Mouse (Mus musculus) thymus, adult 2 months (tissue): Measurements from ENCODE around the gene Rhod. TPM values are rescaled to one million over a fixed set of nuclear protein-coding genes. Genes with fewer than 3 reads are reported as not detected.

ENCODE experiments used
- DNase-seq: peaks from one replicate; pipeline ENCODE4 v3.0.0; 2021
- H3K27ac ChIP-seq: fragments of 200-500 bp; 2 replicates; pipeline ENCODE4 v1.5.1; 2012; ENCODE audit warnings: low read length, control low read depth; ENCODE audit not compliant: control insufficient read depth, insufficient read depth
- H3K27me3 ChIP-seq: fragments of 200-500 bp; 2 replicates; pipeline ENCODE4 v1.6.1; 2012; ENCODE audit warnings: mild to moderate bottlenecking, low read length, moderate library complexity, mixed read lengths; ENCODE audit not compliant: control insufficient read depth, insufficient read depth
- H3K36me3 ChIP-seq: fragments of 200-500 bp; 2 replicates; pipeline ENCODE4 v1.6.1; 2012; ENCODE audit warnings: mild to moderate bottlenecking, low read length, moderate library complexity; ENCODE audit not compliant: control insufficient read depth, insufficient read depth
- H3K4me1 ChIP-seq: fragments of 200-500 bp; replicated peaks from 2 replicates; pipeline ENCODE4 v1.6.1; 2012; ENCODE audit warnings: low read length; ENCODE audit not compliant: control insufficient read depth, insufficient read depth
- H3K4me3 ChIP-seq: fragments of 200-500 bp; 2 replicates; pipeline ENCODE4 v1.5.1; 2012; ENCODE audit warnings: mild to moderate bottlenecking, low read length, control low read depth, moderate library complexity; ENCODE audit not compliant: control insufficient read depth, insufficient read depth
- CTCF ChIP-seq: fragments of 200-500 bp; IDR thresholded peaks from 2 replicates; pipeline ENCODE4 v1.5.1; 2012; ENCODE audit warnings: mild to moderate bottlenecking, control low read depth, low read length, moderate library complexity, borderline replicate concordance; ENCODE audit not compliant: control insufficient read depth, poor library complexity, insufficient read depth; ENCODE audit errors: extremely low read depth
- POLR2A ChIP-seq: fragments of 200-500 bp; IDR thresholded peaks from 2 replicates; pipeline ENCODE4 v1.6.1; 2012; ENCODE audit warnings: mild to moderate bottlenecking, low read length, control low read depth, moderate library complexity; ENCODE audit not compliant: control insufficient read depth, poor library complexity, insufficient read depth; ENCODE audit errors: extremely low read depth
- WGBS: fragments of 180-500 bp; shearing (Covaris S2); methylation state at CpG from one replicate; pipeline ENCODE4 v1.1.7; 2018; 5-methylcytosine and 5-hydroxymethylcytosine counted together
- polyA plus RNA-seq: library from polyadenylated mRNA; depleted of rRNA; stranded (reverse); fragments of >200 nt; gene quantifications from 2 replicates; pipeline ENCODE4 v1.2.3, GENCODE M21; 2012

Rhod gene
- polyA plus RNA-seq, 1 experiment, result 2.9 TPM

- Histone ChIP-seq H3K27ac (no peak overlapping the region), H3K27me3 (no peaks in the 10 kb centered on the region), H3K36me3 (no peaks in the 10 kb centered on the region), H3K4me1 (no peaks in the 10 kb centered on the region), H3K4me3 (no peak overlapping the region)
- no peak for DNase-seq
- WGBS, result 85% methylated on average over 8 of the region's 8 CpGs
- no peak for TF ChIP-seq POLR2A
- no peak for TF ChIP-seq CTCF
These were observed 11.9 kb upstream of the Rhod start for GRCm38 (mm10) chr19:4451098-4451497.

DNA sequence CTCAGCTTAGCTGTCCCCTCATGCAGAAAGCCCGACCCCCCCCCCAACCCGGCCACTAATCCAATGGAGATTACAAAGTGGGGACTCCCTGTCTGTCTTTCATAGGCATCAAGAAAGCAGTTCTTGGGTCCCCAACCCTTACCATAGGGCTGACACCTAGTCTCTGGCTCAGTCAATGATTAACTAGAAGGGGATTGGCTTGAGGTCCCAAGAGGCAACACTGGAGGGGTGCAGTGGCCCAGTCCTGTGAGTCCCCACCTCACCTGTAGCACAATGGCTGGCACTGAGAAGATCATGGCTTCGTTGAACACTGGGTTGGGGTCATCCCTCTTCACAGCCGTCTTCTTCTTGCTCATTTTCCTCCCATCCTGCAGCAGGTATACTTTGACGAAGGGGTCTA, 11.4 kb upstream of the Rhod start:
- H3K36me3 ChIP-seq, result no peaks in the 10 kb centered on the region
- no peak for TF ChIP-seq POLR2A
- TF ChIP-seq CTCF, result no peak
- no peak overlapping the region for H3K27ac ChIP-seq
- H3K4me3 ChIP-seq, result no peak overlapping the region
- H3K27me3 ChIP-seq, result no peaks in the 10 kb centered on the region
- no peak for DNase-seq
- H3K4me1 ChIP-seq, result no peaks in the 10 kb centered on the region
- WGBS, result 84% methylated on average over 5 of the region's 5 CpGs

GRCm38 (mm10) chr19:4449230-4449629, 10.0 kb upstream of the Rhod start:
- Histone ChIP-seq H3K36me3 (no peaks in the 10 kb centered on the region), H3K27ac (no peak overlapping the region), H3K4me3 (no peak overlapping the region), H3K4me1 (no peaks in the 10 kb centered on the region), H3K27me3 (no peaks in the 10 kb centered on the region)
- no peak for DNase-seq
- TF ChIP-seq CTCF, result no peak
- no peak for TF ChIP-seq POLR2A
- 94% methylated on average over 9 of the region's 9 CpGs for WGBS

GRCm38 (mm10) chr19:4447445-4447844, 8.2 kb upstream of the Rhod start:
- TF ChIP-seq POLR2A (no peak), CTCF (no peak)
- WGBS, result 95% methylated on average over 9 of the region's 9 CpGs
- no peaks in the 10 kb centered on the region for H3K27me3 ChIP-seq
- no peaks in the 10 kb centered on the region for H3K4me1 ChIP-seq
- no peaks in the 10 kb centered on the region for H3K36me3 ChIP-seq
- H3K27ac ChIP-seq, result no peak overlapping the region
- H3K4me3 ChIP-seq, result no peak overlapping the region
- no peak for DNase-seq

DNA sequence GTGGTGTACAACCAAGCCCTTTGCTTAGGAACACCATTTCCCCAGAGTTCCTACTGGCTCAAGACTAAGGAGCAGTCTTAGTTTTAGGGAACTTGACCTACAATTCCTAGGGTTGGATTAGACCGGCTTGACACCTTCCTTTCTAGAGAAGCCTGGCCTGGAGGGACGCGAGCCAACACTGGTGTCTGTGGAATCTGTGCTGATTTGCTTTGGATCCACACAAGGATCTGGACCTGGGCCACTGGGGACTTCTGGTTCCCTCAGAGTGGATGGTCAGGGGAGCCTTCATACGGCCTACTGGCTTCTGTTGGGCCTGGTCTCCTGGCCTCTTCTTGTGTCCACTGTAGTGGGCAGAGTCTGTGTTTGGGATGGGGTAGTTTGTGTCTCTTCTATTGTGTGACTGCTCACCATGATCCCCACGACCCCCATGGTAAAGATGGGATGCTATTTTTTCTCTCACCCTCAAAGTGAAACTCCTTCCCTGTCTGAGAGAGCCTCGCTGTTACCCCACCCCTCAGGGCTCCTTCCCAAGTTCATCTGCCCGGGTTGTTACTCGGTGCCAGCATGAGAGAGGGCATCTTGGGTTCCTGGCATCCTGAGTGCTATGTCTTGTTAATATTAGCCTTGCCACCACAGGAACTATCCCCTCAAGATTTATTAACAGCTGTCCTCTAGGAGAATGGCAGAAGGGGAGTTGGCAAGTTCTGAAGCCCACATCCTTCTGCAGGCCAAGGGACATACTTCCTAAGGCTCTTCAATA, 7.6 kb upstream of the Rhod start:
- no peak for DNase-seq
- TF ChIP-seq CTCF, result no peak
- TF ChIP-seq POLR2A, result no peak
- WGBS, result 91% methylated on average over 8 of the region's 8 CpGs

GRCm38 (mm10) chr19:4442408-4442807, 3.2 kb upstream of the Rhod start:
- Histone ChIP-seq H3K4me1 (peaks cover 8% of the 10 kb centered on the region; the same call in 1 of the 2 replicates), H3K36me3 (no peaks in the 10 kb centered on the region), H3K27me3 (peaks cover 9% of the 10 kb centered on the region; the same call in 1 of the 2 replicates), H3K27ac (no peak overlapping the region), H3K4me3 (no peak overlapping the region)
- peak; percentile 44; the same call in 1 of the 2 replicates for TF ChIP-seq CTCF
- no peak for TF ChIP-seq POLR2A
- DNase-seq, result peak; percentile 70
- WGBS, result 9% methylated on average over 3 of the region's 3 CpGs

More for the DNA sequence above, 7.6 kb upstream of the Rhod start:
- no peaks in the 10 kb centered on the region for H3K36me3 ChIP-seq
- H3K4me3 ChIP-seq, result no peak overlapping the region
- no peaks in the 10 kb centered on the region for H3K4me1 ChIP-seq
- H3K27ac ChIP-seq, result no peak overlapping the region
- no peaks in the 10 kb centered on the region for H3K27me3 ChIP-seq

DNA sequence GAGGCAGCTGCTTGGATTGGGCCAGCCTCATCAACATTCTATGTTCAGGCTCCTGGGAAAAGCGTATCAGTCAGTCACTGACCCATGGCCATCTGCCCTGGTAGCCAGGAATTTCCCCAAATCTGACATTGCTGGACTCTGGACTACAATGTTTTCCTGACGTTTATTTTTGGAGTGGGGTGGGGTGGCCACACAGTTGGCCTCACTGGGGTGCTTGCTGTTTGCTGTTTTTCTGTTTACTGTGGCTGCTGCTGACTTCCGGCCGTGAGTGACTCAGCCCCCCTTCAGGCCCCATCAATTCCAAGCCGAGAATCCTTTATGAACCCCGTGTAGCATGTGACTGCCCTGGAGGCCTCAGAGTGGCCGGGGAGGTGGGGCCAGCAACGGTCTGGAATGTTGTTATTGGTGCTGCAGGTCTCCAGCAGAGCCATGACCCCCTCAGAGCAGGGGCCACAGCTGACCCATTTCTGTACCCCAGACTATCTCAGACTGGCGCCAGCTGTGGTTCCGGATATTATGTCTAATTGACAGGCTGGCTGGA, 2.5 kb upstream of the Rhod start:
- peaks cover 8% of the 10 kb centered on the region; the same call in 1 of the 2 replicates for H3K4me1 ChIP-seq
- H3K36me3 ChIP-seq, result no peaks in the 10 kb centered on the region
- no peak for TF ChIP-seq POLR2A
- no peak overlapping the region for H3K27ac ChIP-seq
- WGBS, result 68% methylated on average over 10 of the region's 10 CpGs
- no peak overlapping the region for H3K4me3 ChIP-seq
- no peak for DNase-seq
- H3K27me3 ChIP-seq, result peaks cover 9% of the 10 kb centered on the region; the same call in 1 of the 2 replicates
